Mouse (Mus musculus) large intestine, adult 2 months (tissue): Measurements from ENCODE around the gene Gmnn. TPM values are rescaled to one million over a fixed set of nuclear protein-coding genes. Genes with fewer than 3 reads are reported as not detected.
A peak's percentile ranks its signal among the peaks of the same experiment; 100 is the strongest.
"Not testable (repeated sequence)": the region's sequence is repeated elsewhere in the genome, so short reads cannot be mapped to it uniquely, and the experiment has no call there.

ENCODE experiments used
- DNase-seq: peaks from one replicate; pipeline ENCODE4 v3.0.0-alpha.2; 2012; ENCODE audit warnings: low read depth, low spot score
- whole genome bisulfite sequencing: fragments of 180-500 bp; shearing (Covaris S2); methylation state at CpG from one replicate; pipeline ENCODE4 v1.1.7; 2018; 5-methylcytosine and 5-hydroxymethylcytosine counted together
- polyA plus RNA-seq: library from polyadenylated mRNA; depleted of rRNA; stranded (reverse); fragments of >200 nt; gene quantifications from 2 replicates; pipeline ENCODE4 v1.2.3, GENCODE M21; 2012

Gene Gmnn
- polyA plus RNA-seq, 1 experiment = 5.9 TPM

GRCm38 (mm10) chr13:24767809-24768208 is 6.1 kb upstream of the Gmnn start:
- not testable (repeated sequence) for DNase-seq
- 66% methylated on average over 4 of the region's 4 CpGs for WGBS

- 13% methylated on average over 4 of the region's 4 CpGs for WGBS
Observed at GRCm38 (mm10) chr13:24762254-24762653, 531 bp upstream of the Gmnn start.

GRCm38 (mm10) chr13:24761083-24761402 is 680 bp downstream of the Gmnn start:
- 2% methylated on average over 10 of the region's 10 CpGs for WGBS
- DNase-seq = no peak

More at GRCm38 (mm10) chr13:24762254-24762653, 531 bp upstream of the Gmnn start:
- no peak for DNase-seq

GRCm38 (mm10) chr13:24760351-24760870 is 1.3 kb downstream of the Gmnn start:
- WGBS = 26% methylated on average over 5 of the region's 5 CpGs
- peak; percentile 18 for DNase-seq

GRCm38 (mm10) chr13:24759451-24759850 is 2.3 kb downstream of the Gmnn start:
- 47% methylated on average over 10 of the region's 10 CpGs for WGBS
- DNase-seq = no peak

GRCm38 (mm10) chr13:24757820-24758564 is 3.7 kb downstream of the Gmnn start:
- DNase-seq = no peak
- 77% methylated on average over 12 of the region's 12 CpGs for WGBS

GRCm38 (mm10) chr13:24756756-24757155 is 5.0 kb downstream of the Gmnn start:
- DNase-seq = no peak
- 96% methylated on average over 3 of the region's 3 CpGs for WGBS

- DNase-seq = no peak
- WGBS = 90% methylated on average over 8 of the region's 8 CpGs
Observed at GRCm38 (mm10) chr13:24751396-24751795, 10.3 kb downstream of the Gmnn start.

- WGBS = 91% methylated on average over 8 of the region's 8 CpGs
- DNase-seq = no peak
Observed at GRCm38 (mm10) chr13:24750807-24751206, 10.9 kb downstream of the Gmnn start.

GRCm38 (mm10) chr13:24747823-24748222 is 13.9 kb downstream of the Gmnn start:
- DNase-seq = no peak
- 59% methylated on average over 3 of the region's 3 CpGs for WGBS

- 87% methylated on average over 10 of the region's 10 CpGs for WGBS
- no peak for DNase-seq
Observed at GRCm38 (mm10) chr13:24741028-24741427, 20.7 kb downstream of the Gmnn start, which contains the start of gene Armh2. TSS of gene Armh2 (plus strand) at chr13:24741232.

- DNase-seq = no peak
- 57% methylated on average over 6 of the region's 6 CpGs for WGBS
Observed at GRCm38 (mm10) chr13:24735608-24736131, 26.1 kb downstream of the Gmnn start.

- DNase-seq = no peak
- WGBS = 76% methylated on average over 5 of the region's 5 CpGs
Observed at GRCm38 (mm10) chr13:24734502-24734901, 27.2 kb downstream of the Gmnn start.

- DNase-seq = no peak
- WGBS = 93% methylated on average over 5 of the region's 5 CpGs
Observed at GRCm38 (mm10) chr13:24729128-24729527, 32.6 kb downstream of the Gmnn start.

GRCm38 (mm10) chr13:24724395-24724759 is 37.3 kb downstream of the Gmnn start:
- DNase-seq = no peak
- WGBS = 67% methylated on average over 4 of the region's 4 CpGs

- DNase-seq = no peak
- WGBS = 68% methylated on average over 8 of the region's 8 CpGs
Observed at GRCm38 (mm10) chr13:24723699-24724394, 37.9 kb downstream of the Gmnn start.

GRCm38 (mm10) chr13:24721502-24721901 is 40.2 kb downstream of the Gmnn start:
- no peak for DNase-seq
- WGBS = 81% methylated on average over 10 of the region's 10 CpGs

- 27% methylated on average over 7 of the region's 7 CpGs for WGBS
Observed at GRCm38 (mm10) chr13:24717677-24718076, 44.0 kb downstream of the Gmnn start.

GRCm38 (mm10) chr13:24716441-24716840 is 45.3 kb downstream of the Gmnn start:
- DNase-seq = no peak
- WGBS = 32% methylated on average over 9 of the region's 9 CpGs

More at GRCm38 (mm10) chr13:24717677-24718076, 44.0 kb downstream of the Gmnn start:
- no peak for DNase-seq

- 66% methylated on average over 5 of the region's 5 CpGs for WGBS
- no peak for DNase-seq
Observed at GRCm38 (mm10) chr13:24715601-24716000, 46.1 kb downstream of the Gmnn start.
